Mouse (Mus musculus): ENCODE data around the gene Erp29. TPM values are rescaled to one million over a fixed set of nuclear protein-coding genes. Genes with fewer than 3 reads are reported as not detected.
A peak's percentile ranks its signal among the peaks of the same experiment; 100 is the strongest.

The Erp29 gene
- polyA plus RNA-seq, 1 experiment from 2014 or later: 80.4 TPM

DNA sequence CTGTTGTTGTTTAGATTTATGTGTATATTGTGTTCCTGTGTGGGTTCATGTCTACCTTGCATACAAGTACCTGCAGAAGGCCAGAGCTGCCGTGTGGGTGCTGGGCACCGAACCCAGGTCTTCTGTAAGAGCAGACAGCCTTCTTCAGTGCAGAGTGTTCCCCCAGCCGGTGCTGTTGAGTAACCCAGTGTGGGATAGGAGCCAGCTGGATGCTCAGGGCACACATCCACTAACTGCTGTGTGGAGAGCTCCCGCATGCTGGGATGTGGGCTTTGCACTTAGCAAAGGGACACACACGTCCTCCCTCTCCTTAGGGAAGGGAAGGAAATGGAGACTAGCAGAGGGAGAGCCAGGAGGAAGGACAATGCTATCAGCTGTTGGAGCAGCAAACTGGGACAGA lies 14.2 kb downstream of the Erp29 start:
- Histone ChIP-seq H3K27me3 (ENCODE audit: control insufficient read depth, insufficient read depth, low read depth, low read length) (no peaks in the 10 kb centered on the region), H3K9ac (ENCODE audit: low read depth, low read length) (no peak overlapping the region), H3K9me3 (replicated peaks; ENCODE audit: control insufficient read depth, low read length) (no peaks in the 10 kb centered on the region), H3K4me2 (ENCODE audit: low read depth, low read length) (no peak overlapping the region), H3K27ac (ENCODE audit: low read length) (no peak overlapping the region), H3K4me1 (ENCODE audit: control insufficient read depth, low read depth, low read length) (no peaks in the 10 kb centered on the region), H3K4me3 (ENCODE audit: low read depth, low read length) (no peak overlapping the region), H3K36me3 (ENCODE audit: control insufficient read depth, insufficient read depth) (peaks cover 66% of the 10 kb centered on the region)
- 76% methylated on average over 5 of the region's 5 CpGs for WGBS (ENCODE audit: insufficient replicate concordance)
- ATAC-seq (ENCODE audit: low read depth): 0 out of 2 replicates have a peak, but pooled peaks have one; percentile 37

DNA sequence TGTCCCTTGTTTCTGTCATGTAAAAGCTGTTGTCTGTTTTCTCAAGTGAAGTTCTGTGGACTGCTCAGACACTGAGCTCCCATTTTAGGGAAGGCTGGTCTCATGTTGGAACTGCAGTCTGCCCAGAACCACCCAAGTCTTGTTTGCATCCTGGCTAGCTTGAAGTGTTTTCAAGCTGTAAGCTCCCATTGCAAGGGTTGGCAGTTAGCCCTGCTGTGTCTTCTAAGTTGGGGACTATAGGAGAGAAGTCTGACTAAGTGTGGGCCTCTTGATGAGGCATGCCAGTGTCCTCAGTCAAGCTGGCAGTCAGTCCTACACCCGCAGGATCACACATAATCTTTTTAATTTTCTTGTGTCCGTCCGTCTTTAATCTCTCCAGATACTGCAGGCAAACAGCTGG lies 23.4 kb downstream of the Erp29 start:
- Histone ChIP-seq H3K27me3 (ENCODE audit: control insufficient read depth, insufficient read depth, low read depth, low read length) (no peaks in the 10 kb centered on the region), H3K27ac (ENCODE audit: low read length) (no peak overlapping the region), H3K4me2 (ENCODE audit: low read depth, low read length) (no peak overlapping the region), H3K9ac (ENCODE audit: low read depth, low read length) (no peak overlapping the region), H3K9me3 (replicated peaks; ENCODE audit: control insufficient read depth, low read length) (no peaks in the 10 kb centered on the region), H3K4me1 (ENCODE audit: control insufficient read depth, low read depth, low read length) (no peaks in the 10 kb centered on the region), H3K4me3 (ENCODE audit: low read depth, low read length) (no peak overlapping the region), H3K36me3 (ENCODE audit: control insufficient read depth, insufficient read depth) (peaks cover 79% of the 10 kb centered on the region)
- 89% methylated on average over 3 of the region's 3 CpGs for WGBS (ENCODE audit: insufficient replicate concordance)
- no peak for ATAC-seq (ENCODE audit: low read depth)

DNA sequence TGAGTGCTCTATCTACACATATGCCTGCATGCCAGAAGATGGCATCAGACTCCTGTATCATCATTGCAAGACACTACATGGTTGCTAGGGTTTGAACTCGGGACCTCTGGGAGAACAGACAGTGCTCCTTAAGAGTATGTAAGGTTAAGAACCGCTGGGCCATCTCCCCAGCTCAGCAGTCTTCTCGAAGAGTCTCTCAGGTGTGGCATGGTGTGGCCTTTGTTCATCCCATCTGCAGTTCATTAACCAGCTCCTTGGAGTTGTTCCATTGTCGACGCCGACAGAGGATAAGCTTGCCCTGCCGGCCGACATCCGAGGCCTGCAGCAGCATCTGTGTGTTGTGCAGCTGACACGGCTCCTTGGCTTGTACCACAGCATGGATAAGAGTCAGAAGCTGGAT lies 29.0 kb downstream of the Erp29 start:
- Histone ChIP-seq H3K27ac (ENCODE audit: low read length) (no peak overlapping the region), H3K36me3 (ENCODE audit: control insufficient read depth, insufficient read depth) (peaks cover 78% of the 10 kb centered on the region)
- 86% methylated on average over 10 of the region's 10 CpGs for WGBS (ENCODE audit: insufficient replicate concordance)

DNA sequence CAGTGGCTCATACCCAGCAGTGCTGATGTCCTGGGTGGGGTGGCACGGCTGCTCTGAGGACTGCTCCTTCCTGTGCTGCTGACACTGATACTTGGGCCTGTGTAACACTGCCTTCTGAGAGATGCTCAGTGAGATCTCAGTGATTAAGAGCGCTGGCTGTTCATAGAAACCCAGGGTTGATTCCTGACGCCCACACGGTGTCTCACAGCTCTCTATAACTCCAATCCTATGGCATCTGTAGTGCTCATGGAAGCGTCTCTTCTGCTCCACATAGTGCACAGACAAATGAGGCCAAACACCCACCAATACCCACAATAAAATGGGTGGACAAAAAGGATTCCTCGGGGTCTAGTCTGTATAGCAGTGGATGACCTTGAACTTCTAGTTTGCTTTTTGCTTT lies 29.5 kb downstream of the Erp29 start:
- Histone ChIP-seq H3K27ac (ENCODE audit: low read length) (no peak overlapping the region), H3K9ac (ENCODE audit: low read depth, low read length) (no peak overlapping the region), H3K9me3 (replicated peaks; ENCODE audit: control insufficient read depth, low read length) (no peaks in the 10 kb centered on the region), H3K4me1 (ENCODE audit: control insufficient read depth, low read depth, low read length) (no peaks in the 10 kb centered on the region), H3K27me3 (ENCODE audit: control insufficient read depth, insufficient read depth, low read depth, low read length) (no peaks in the 10 kb centered on the region), H3K4me2 (ENCODE audit: low read depth, low read length) (no peak overlapping the region), H3K4me3 (ENCODE audit: low read depth, low read length) (no peak overlapping the region), H3K36me3 (ENCODE audit: control insufficient read depth, insufficient read depth) (peaks cover 78% of the 10 kb centered on the region)
- 81% methylated on average over 6 of the region's 6 CpGs for WGBS (ENCODE audit: insufficient replicate concordance)
- no peak for ATAC-seq (ENCODE audit: low read depth)

More for the DNA sequence above, 29.0 kb downstream of the Erp29 start:
- Histone ChIP-seq H3K9ac (ENCODE audit: low read depth, low read length) (no peak overlapping the region), H3K9me3 (replicated peaks; ENCODE audit: control insufficient read depth, low read length) (no peaks in the 10 kb centered on the region), H3K4me3 (ENCODE audit: low read depth, low read length) (no peak overlapping the region), H3K4me2 (ENCODE audit: low read depth, low read length) (no peak overlapping the region), H3K27me3 (ENCODE audit: control insufficient read depth, insufficient read depth, low read depth, low read length) (no peaks in the 10 kb centered on the region), H3K4me1 (ENCODE audit: control insufficient read depth, low read depth, low read length) (no peaks in the 10 kb centered on the region)
- ATAC-seq (ENCODE audit: low read depth): no peak

DNA sequence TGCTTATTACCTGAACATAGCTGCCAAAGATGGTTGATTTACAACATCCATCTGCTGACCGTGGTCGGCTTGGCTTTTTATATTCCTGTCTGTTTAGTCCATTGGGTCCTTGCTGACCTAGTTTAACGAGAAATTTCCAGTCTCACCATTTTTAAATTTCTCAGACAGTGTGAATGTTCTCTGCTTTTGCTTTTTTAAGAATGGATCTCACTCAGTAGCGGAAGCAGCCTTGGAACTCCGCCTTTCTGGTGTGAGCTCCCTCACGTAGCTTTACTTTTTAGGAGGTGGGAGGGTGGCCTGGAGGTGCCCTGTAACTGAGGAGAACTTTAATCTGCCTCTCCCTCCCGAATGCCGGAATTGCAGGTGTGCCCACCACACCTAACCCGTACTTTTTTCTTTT lies 31.6 kb downstream of the Erp29 start:
- ATAC-seq (ENCODE audit: low read depth): no peak
- H3K9ac ChIP-seq (ENCODE audit: low read depth, low read length): no peak overlapping the region
- no peak overlapping the region for H3K4me3 ChIP-seq (ENCODE audit: low read depth, low read length)
- no peaks in the 10 kb centered on the region for H3K4me1 ChIP-seq (ENCODE audit: control insufficient read depth, low read depth, low read length)
- no peaks in the 10 kb centered on the region for H3K27me3 ChIP-seq (ENCODE audit: control insufficient read depth, insufficient read depth, low read depth, low read length)
- H3K36me3 ChIP-seq (ENCODE audit: control insufficient read depth, insufficient read depth): peaks cover 73% of the 10 kb centered on the region
- no peaks in the 10 kb centered on the region for H3K9me3 ChIP-seq (replicated peaks; ENCODE audit: control insufficient read depth, low read length)
- no peak overlapping the region for H3K4me2 ChIP-seq (ENCODE audit: low read depth, low read length)
- no peak overlapping the region for H3K27ac ChIP-seq (ENCODE audit: low read length)
- 85% methylated on average over 9 of the region's 9 CpGs for WGBS (ENCODE audit: insufficient replicate concordance)

DNA sequence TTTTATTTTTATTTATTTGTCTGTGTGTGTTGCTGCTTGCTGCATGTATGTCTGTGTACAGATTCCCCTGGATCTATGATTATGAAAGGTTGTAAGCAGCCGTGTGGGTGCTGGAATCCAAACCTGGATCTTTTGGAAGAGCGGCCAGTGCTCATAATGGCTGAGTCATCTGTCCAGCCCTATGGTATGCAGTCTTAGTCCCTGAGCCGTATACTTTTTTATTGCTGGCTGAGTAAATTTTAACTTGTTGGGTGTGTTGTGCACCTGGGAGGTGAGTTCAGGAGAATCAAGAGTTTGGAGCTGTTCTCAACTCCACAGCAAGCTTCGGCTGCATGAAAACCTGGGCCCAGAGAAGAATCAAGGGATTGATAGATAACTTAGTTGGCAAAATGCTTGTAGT lies 41.3 kb downstream of the Erp29 start:
- 83% methylated on average over 4 of the region's 4 CpGs for WGBS (ENCODE audit: insufficient replicate concordance)
- no peak for ATAC-seq (ENCODE audit: low read depth)
- Histone ChIP-seq H3K27ac (ENCODE audit: low read length) (no peak overlapping the region), H3K4me3 (ENCODE audit: low read depth, low read length) (no peak overlapping the region), H3K27me3 (ENCODE audit: control insufficient read depth, insufficient read depth, low read depth, low read length) (no peaks in the 10 kb centered on the region), H3K36me3 (ENCODE audit: control insufficient read depth, insufficient read depth) (peaks cover 34% of the 10 kb centered on the region), H3K9me3 (replicated peaks; ENCODE audit: control insufficient read depth, low read length) (no peaks in the 10 kb centered on the region), H3K4me2 (ENCODE audit: low read depth, low read length) (no peak overlapping the region), H3K9ac (ENCODE audit: low read depth, low read length) (no peak overlapping the region), H3K4me1 (ENCODE audit: control insufficient read depth, low read depth, low read length) (no peaks in the 10 kb centered on the region)

DNA sequence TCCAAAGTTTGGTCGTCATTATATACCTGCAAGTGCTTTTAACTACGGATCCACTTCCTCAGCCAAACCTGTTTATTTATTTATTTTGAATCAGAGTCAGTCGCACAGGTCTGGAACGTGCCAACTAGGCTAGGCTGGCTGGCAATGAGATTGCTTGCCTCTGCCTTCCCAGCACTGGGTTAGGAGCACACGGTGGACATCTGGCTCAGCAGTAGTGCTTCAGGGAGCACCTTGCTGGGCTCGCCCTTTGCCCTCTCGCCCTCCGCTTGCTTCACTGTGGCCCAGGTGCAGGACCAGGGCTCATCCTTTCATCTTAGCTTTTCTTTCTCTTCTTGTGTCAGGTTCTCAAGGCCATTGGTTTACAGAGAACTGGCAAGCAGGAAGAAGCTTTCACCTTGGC lies 44.5 kb downstream of the Erp29 start:
- no peak overlapping the region for H3K9ac ChIP-seq (ENCODE audit: low read depth, low read length)
- ATAC-seq (ENCODE audit: low read depth): no peak
- no peak overlapping the region for H3K27ac ChIP-seq (ENCODE audit: low read length)
- H3K9me3 ChIP-seq (replicated peaks; ENCODE audit: control insufficient read depth, low read length): no peaks in the 10 kb centered on the region
- no peaks in the 10 kb centered on the region for H3K4me1 ChIP-seq (ENCODE audit: control insufficient read depth, low read depth, low read length)
- H3K4me2 ChIP-seq (ENCODE audit: low read depth, low read length): no peak overlapping the region
- WGBS (ENCODE audit: insufficient replicate concordance): 80% methylated on average over 8 of the region's 8 CpGs
- peaks cover 10% of the 10 kb centered on the region for H3K36me3 ChIP-seq (ENCODE audit: control insufficient read depth, insufficient read depth)
- no peak overlapping the region for H3K4me3 ChIP-seq (ENCODE audit: low read depth, low read length)
- H3K27me3 ChIP-seq (ENCODE audit: control insufficient read depth, insufficient read depth, low read depth, low read length): no peaks in the 10 kb centered on the region

DNA sequence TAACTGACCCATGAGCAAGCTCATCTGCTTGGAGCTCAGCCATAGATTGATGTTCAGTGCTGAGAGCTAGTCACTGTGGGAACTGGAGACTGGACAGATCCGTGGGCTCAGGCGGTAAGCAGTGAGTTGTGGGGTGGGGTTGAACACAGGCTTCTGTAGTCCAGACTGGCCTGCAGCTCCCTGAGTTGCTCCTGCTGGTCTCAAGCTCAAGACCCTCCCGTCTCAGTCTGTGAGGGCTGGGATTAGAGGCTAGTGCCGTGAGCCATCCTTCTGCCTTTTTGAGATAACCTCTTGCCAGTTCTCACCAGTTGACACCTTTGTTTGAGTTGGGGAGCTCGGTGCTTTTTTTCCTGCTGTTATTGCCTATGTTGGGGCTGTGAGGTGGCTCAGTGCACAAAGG lies 51.5 kb downstream of the Erp29 start:
- Histone ChIP-seq H3K27ac (ENCODE audit: low read length) (no peak overlapping the region; the same call in 1 of the 2 replicates), H3K9me3 (replicated peaks; ENCODE audit: control insufficient read depth, low read length) (no peaks in the 10 kb centered on the region), H3K4me2 (ENCODE audit: low read depth, low read length) (no peak overlapping the region), H3K9ac (ENCODE audit: low read depth, low read length) (no peak overlapping the region), H3K4me3 (ENCODE audit: low read depth, low read length) (no peak overlapping the region), H3K4me1 (ENCODE audit: control insufficient read depth, low read depth, low read length) (peaks cover 33% of the 10 kb centered on the region), H3K36me3 (ENCODE audit: control insufficient read depth, insufficient read depth) (no peaks in the 10 kb centered on the region), H3K27me3 (ENCODE audit: control insufficient read depth, insufficient read depth, low read depth, low read length) (no peaks in the 10 kb centered on the region)
- WGBS (ENCODE audit: insufficient replicate concordance): 40% methylated on average over 5 of the region's 5 CpGs
- no peak for ATAC-seq (ENCODE audit: low read depth)

DNA sequence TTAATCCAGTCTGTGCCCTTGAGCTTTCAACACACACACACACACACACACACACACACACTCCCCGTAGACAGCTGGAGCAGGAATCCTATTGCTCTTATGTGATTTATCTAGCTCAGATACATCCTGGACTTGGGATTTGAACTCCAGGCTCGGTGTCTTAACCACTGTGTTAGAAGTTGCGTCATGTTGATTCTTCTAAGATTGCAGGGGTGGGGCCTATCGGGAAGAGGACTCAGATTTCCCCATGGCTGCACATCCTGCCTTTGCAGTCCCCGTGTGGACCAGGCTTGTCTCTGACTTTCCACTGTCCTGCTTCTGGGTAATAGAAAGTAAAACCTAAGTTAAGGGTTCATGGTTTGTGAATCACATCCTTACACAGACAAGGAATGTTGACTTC lies 52.2 kb downstream of the Erp29 start:
- Histone ChIP-seq H3K36me3 (ENCODE audit: control insufficient read depth, insufficient read depth) (no peaks in the 10 kb centered on the region), H3K4me2 (ENCODE audit: low read depth, low read length) (0 out of 2 replicates have a peak overlapping the region, but pooled peaks have one; percentile 97), H3K9ac (ENCODE audit: low read depth, low read length) (no peak overlapping the region), H3K4me3 (ENCODE audit: low read depth, low read length) (no peak overlapping the region), H3K4me1 (ENCODE audit: control insufficient read depth, low read depth, low read length) (peaks cover 33% of the 10 kb centered on the region), H3K9me3 (replicated peaks; ENCODE audit: control insufficient read depth, low read length) (no peaks in the 10 kb centered on the region), H3K27ac (ENCODE audit: low read length) (no peak overlapping the region), H3K27me3 (ENCODE audit: control insufficient read depth, insufficient read depth, low read depth, low read length) (no peaks in the 10 kb centered on the region)
- WGBS (ENCODE audit: insufficient replicate concordance): 31% methylated on average over 5 of the region's 5 CpGs
- no peak for ATAC-seq (ENCODE audit: low read depth)

Measured in liver, embryonic 16.5 days (tissue).